Mouse (Mus musculus): ENCODE results near the gene Sfr1.

Sfr1 gene

GRCm38 (mm10) chr19:47731071-47731881, at the start of gene Sfr1:
Sfr1 (plus strand) TSS chr19:47731682.
- peak; percentile 99 for DNase-seq

DNA sequence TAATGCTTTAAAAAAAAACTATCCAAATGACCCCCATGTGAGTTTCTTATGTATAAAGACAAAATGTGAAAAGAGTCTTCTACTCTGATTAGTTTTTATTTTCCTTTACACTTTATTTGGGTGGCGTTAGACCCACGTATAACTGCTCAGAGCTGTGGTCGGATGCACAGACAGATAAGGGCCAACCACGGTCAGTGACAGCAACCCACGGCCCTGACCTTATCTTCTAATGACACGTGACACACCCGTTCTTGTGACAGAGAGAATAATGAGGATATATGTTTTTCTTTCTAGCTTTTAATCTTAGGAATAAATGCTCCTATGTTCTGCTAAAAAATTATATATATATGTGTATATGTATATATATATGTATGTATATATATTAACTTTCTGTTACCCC, 41.9 kb upstream of the Sfr1 start:
- DNase-seq: no peak

GRCm38 (mm10) chr19:47691994-47692393, 39.5 kb upstream of the Sfr1 start, which contains the start of gene Col17a1:
Col17a1 (minus strand) TSS chr19:47692094.
- no peak for DNase-seq

- DNase-seq: no peak
Measured at GRCm38 (mm10) chr19:47695725-47696124, 35.8 kb upstream of the Sfr1 start.

GRCm38 (mm10) chr19:47696411-47696810, 35.1 kb upstream of the Sfr1 start:
- no peak for DNase-seq

- DNase-seq: no peak
Measured at GRCm38 (mm10) chr19:47697067-47697466, 34.4 kb upstream of the Sfr1 start.

DNA sequence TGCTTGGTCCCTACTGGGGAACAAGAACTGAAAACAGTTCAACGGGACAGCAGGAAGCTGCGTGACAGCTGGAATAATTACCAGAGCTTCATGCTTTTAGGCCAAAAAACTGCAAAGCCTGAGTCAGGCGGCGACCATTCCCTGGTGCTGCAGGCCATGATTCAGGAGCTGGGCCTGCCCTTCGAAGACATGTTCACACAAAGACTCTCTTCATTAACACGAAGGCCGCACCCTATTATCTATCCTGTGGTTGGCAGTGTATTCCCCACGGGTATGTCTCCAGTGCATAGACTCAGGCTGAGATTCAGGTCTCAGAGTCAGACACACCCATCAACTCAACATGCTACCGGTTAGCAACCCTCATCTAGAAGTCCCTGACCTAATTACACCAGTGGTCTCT, 33.2 kb upstream of the Sfr1 start:
- no peak for DNase-seq

GRCm38 (mm10) chr19:47699743-47700142, 31.7 kb upstream of the Sfr1 start:
- no peak for DNase-seq

DNA sequence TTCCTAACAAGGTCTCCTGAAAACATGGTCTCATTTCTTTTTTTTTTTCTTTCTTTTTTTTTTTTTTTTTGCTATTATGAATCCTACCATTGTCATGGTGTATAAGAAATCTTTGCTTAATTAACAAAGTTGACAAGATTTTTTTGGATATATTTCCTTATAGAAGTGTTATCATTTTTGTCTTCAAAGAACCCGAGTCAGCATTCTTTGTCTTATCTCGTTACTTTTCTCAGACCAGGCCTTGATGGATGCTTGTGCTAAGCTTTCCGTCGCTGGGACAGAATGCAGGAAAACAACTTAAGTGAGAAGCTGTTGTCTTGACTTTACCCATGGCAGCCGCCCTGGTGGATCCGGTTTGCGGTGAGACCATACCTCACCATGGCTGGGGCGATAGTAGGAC, 31.0 kb upstream of the Sfr1 start:
- DNase-seq: no peak

DNA sequence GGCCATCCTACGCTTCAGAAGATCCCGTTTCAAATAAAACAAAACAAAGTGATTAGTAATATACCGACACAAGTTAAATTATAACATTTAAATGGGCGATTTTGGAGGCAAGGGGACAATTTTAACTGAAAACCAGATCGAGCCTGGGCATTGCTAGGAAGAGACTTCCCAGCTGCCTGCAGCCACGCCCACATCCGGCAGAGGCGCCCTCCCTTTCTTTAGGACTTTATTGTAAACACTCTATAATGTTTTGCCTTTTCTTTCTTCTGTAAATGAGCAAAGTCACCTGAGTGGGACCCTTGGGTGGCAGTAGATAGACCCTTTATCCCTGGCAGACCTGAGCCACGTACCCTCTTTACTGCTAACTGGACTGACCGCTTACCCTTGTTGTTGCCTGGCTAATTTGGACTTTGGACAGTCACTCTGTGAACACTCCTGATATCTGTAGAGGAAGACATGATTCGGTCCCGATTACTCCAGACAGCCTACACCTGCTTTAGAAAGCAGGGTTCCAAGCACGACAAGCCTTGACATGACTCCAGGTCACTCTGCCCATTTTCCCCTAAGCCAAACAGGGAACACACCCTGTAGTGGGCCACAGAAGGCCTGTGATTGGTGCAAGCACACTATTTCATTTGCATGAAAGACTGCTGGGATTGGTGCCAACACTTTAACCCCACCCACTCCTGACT, 26.3 kb upstream of the Sfr1 start:
- no peak for DNase-seq

GRCm38 (mm10) chr19:47705772-47706309, 25.6 kb upstream of the Sfr1 start:
- DNase-seq: no peak

DNA sequence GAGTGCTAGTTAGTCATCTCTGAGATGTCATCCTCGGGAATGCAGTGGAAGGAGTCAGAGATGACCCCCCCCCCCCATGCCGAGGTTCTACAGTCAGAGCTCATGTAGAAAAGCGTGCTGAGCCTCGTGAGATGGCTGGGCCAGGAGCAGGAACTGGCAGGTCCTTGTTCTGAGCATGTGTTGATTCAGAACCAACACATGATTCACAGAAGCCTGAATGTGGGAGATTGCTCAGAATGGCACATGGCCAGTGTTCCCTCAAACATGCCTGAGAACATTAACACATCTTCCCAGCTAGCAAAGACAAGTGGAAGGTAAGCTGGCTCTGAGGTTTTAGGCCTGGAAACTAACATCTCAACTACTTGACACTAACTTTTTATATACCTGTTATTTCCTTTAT, 21.1 kb upstream of the Sfr1 start:
- DNase-seq: no peak

DNA sequence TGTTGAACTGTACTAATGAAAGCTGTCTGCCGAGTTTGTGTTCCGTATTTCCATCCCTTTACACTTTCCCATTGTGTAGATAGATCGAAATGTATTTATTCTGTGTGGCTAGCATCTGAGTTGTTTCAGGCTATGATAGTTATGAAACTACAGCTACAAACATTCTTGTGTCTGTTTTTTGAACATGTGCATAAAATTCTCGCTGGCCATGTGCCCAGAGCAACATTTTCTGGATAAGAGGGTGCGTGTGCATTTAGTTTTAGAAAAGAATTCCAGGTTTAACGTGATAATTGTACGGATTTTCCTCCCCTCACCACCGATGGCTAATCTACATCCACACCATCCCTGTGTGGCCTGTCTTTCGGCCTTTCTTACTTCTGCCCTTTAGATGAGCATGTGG, 18.0 kb upstream of the Sfr1 start:
- DNase-seq: no peak

DNA sequence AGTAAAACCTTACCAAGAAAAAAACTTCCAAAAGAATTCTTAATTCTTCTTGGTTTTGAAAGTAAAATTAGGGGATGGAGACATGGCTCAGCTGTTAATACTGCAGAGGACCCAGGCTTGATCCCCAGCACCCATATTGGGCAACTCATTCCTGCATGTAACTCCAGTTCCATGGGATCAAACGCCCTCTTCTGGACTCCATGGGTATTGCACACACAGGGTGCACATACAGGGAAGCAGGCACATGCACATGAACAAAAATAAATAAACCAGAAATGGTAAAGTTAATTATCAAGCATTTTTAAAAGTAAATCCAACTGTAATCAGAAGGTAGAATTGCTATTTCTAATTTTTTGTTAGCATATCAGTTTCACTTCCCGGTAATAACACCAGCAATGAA, 15.3 kb upstream of the Sfr1 start:
- DNase-seq: no peak

DNA sequence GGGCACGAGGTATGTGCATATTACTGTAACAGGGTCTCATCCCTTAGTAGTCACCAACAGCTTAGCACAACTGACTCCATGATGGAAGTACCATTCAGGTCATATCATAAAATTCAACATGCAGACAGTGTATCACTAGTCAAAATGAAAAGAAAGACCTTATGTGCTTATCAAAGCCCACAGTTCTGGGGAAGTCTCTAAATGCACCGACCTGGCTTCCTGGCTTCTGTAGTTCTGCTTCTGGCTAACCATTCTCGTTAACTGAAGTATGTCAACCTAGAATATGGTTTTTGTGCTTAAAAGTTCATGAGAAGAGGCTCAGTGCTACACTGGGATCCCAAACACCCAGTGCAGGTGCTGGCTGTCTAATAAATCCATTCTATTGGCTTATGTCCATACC, 12.3 kb upstream of the Sfr1 start:
- no peak for DNase-seq

DNA sequence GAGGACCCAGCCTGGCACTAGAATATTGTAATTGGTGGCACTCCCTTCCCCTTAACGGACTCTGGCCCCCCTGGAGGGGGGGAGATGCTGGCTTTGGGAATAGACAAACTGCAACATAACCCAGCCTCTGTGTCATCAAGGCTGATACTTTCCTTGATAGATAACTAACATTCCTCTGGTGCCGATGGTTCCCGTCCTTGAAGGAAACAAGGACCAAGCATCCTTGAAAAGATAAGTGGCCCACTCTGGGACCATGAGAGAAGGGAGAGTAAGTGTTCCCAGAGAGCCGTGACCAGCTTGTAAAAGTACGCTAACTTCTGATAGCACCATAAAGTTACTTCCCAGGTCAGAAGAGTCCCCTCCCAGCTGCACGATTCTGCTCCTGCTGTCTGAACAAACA, 9.0 kb upstream of the Sfr1 start:
- no peak for DNase-seq

DNA sequence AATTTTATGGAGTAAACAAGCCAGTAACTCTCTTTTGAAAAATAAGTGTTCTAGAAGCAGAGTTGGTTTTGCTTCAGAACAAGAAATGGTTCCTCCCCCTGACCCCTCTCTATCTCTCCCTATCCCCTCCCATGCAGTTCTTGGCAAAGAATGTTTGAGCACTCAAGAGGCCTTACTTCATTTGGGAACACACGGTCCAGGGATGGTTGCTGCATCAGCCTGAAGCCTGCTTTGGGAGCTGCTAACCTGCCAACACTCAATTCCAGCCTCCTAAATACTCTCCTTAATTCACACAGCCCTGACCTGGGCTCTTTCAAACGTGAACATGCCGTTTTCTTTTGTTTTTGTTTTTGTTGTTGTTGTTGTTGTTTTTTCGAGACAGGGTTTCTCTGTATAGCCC, 6.6 kb upstream of the Sfr1 start:
- DNase-seq: no peak

DNA sequence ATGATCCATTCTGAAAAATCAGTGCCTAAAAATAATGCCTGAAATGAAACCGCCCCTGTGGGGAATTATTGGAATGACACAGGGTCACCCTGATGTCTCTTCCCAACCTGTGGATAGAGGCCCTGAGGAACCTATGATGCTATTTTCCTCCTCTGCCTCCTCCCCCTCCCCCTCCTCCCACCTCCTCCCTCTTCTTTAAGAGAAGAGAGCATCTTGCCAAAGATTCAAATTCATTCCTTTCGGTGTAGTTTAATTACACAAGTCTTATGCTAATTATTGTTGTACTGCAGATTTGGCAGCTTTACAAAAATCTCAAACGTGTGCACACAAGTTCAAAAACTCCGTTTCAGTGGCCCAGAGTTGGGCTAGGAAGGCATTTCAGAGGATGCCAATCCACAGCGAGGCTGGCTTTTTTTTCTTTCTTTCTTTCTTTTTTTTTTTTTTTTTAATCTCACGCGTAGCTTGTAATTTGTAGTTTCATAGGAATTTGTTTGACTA, 5.8 kb upstream of the Sfr1 start:
- DNase-seq: no peak

- DNase-seq: no peak
Measured at GRCm38 (mm10) chr19:47730691-47731070, 801 bp upstream of the Sfr1 start.

- DNase-seq: no peak
Measured at GRCm38 (mm10) chr19:47731931-47732330, 449 bp downstream of the Sfr1 start.

DNA sequence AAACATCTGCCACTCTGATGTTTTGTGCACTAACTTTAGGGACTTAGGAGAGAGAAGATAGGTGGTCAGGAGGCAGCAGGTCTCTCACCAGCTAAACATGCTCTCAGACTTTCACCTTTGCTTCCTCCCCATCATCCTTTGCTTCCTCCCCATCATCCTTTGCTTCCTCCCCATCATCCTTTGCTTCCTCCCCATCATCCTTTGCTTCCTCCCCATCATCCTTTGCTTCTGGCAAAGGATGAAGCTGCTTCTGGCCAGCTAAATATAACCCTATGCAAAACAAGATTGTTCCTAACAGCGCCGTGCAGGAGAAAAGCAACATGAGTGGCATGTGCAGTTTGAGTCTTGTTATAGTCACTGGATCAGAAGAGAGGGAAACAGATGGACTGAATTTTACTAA, 15.6 kb downstream of the Sfr1 start:
- no peak for DNase-seq

- no peak for DNase-seq
Measured at GRCm38 (mm10) chr19:47748950-47749349, 17.5 kb downstream of the Sfr1 start.

DNA sequence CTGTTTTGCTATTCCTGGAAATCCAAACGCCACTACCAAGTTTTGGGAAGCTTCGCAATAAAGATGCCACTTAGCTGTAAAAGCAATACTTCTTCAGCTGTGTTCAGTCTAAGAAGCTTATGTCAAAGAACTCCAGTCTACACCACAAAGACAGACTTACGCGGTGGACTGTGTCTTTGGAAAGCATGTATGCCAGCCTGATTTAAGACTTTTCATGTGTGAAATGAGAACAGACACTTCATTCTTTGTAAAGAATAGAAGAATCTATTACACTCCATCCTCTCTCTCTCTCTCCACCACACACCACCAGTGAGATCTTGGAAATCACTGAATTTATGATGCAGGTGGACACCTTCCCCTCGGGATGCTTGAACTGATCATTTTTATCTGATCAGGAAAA, 18.9 kb downstream of the Sfr1 start:
- no peak for DNase-seq

DNA sequence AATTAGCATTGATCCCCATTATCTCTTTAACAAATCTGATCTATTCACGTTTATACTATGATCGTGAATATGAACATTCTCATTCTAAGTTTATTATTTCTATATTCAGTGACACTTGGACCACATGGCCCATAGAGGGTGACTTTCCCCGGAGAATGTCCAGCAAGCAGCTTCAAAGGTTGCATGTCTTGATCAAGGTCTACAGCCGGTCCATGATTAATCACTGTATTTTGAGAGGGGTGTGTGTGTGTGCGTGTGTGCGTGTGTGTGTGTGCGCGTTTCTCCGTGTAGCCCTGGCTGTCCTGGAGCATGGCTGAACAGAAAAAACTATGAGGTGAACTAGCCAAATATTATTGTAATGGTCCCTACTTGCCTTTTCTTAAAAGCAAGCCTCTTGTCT, 21.0 kb downstream of the Sfr1 start:
- DNase-seq: no peak
